Mouse (Mus musculus) adrenal gland, postnatal 4 days (tissue): ENCODE results near the gene Capn1. TPM values are rescaled to one million over a fixed set of nuclear protein-coding genes. Genes with fewer than 3 reads are reported as not detected.

Experiments used
- DNase-seq, 2 experiments: peaks; one replicate each; pipeline ENCODE4 v3.0.0; 2021 to 2022; ENCODE audit warnings: low spot score in 2 of 2, mixed read lengths in 2 of 2
- microRNA-seq: library from miRNA; unstranded; fragments of <30 nt; microRNA quantifications from one replicate; pipeline ENCODE4 v1.2.0, GENCODE M21; 2021
- total RNA-seq, 2 experiments: library from RNA; stranded (reverse); gene quantifications; 2 replicates each; pipeline ENCODE4 v1.2.3; 2021

The Capn1 gene
- total RNA-seq, 2 experiments from 2014 or later: 28.5 to 43.9 TPM

GRCm38 (mm10) chr19:5954936-5955335, 60.8 kb downstream of the Capn1 start:
- DNase-seq: no peak

GRCm38 (mm10) chr19:5954031-5954710, 61.5 kb downstream of the Capn1 start:
- DNase-seq: no peak

GRCm38 (mm10) chr19:5953201-5953770, 62.4 kb downstream of the Capn1 start:
- DNase-seq: no peak

GRCm38 (mm10) chr19:5952071-5952691, 63.5 kb downstream of the Capn1 start:
- no peak for DNase-seq

- no peak for DNase-seq
Measured at GRCm38 (mm10) chr19:5951631-5952030, 64.1 kb downstream of the Capn1 start.

- no peak for DNase-seq
Measured at GRCm38 (mm10) chr19:5950218-5950617, 65.5 kb downstream of the Capn1 start.

- DNase-seq: no peak
Measured at GRCm38 (mm10) chr19:5945891-5946290, 69.8 kb downstream of the Capn1 start.

- no peak for DNase-seq
Measured at GRCm38 (mm10) chr19:5945027-5945426, 70.7 kb downstream of the Capn1 start.

- DNase-seq: no peak
Measured at GRCm38 (mm10) chr19:5944145-5944544, 71.6 kb downstream of the Capn1 start.

- DNase-seq: no peak
Measured at GRCm38 (mm10) chr19:5943404-5943803, 72.3 kb downstream of the Capn1 start.

- DNase-seq: no peak
Measured at GRCm38 (mm10) chr19:5942581-5942980, 73.1 kb downstream of the Capn1 start.

- no peak for DNase-seq
Measured at GRCm38 (mm10) chr19:5940656-5941055, 75.0 kb downstream of the Capn1 start.

GRCm38 (mm10) chr19:5940173-5940572, 75.5 kb downstream of the Capn1 start:
- no peak for DNase-seq

GRCm38 (mm10) chr19:5939715-5940114, 76.0 kb downstream of the Capn1 start:
- DNase-seq: no peak

Small RNA genes within 50 kb of the gene (microRNA-seq; reads per million reads assigned to microRNA genes)
- 2.4 reads per million for gene Mir6988

Other genes with a start within 250 kb of the Capn1 start
- gene Scyl1, start 244.5 kb downstream of the Capn1 start, total RNA-seq: 100 to 1,000 TPM; 105 to 110 TPM
- 10 to 100 TPM; 42.4 to 45.9 TPM for gene Frmd8, start 140.6 kb downstream of the Capn1 start, total RNA-seq
- 10 to 100 TPM; 25.9 to 26.3 TPM for gene Slc25a45, start 138.1 kb downstream of the Capn1 start, total RNA-seq
- gene Tigd3, start 121.7 kb downstream of the Capn1 start, total RNA-seq: 1 to 10 TPM; 3.1 TPM
- 100 to 1,000 TPM; 158 to 169 TPM for gene Dpf2, start 102.9 kb downstream of the Capn1 start, total RNA-seq
- gene Cdc42ep2, start 91.1 kb downstream of the Capn1 start, total RNA-seq: 10 to 100 TPM; 11.4 TPM
- 10 to 100 TPM; 35.0 to 37.9 TPM for gene Pola2, start 51.7 kb downstream of the Capn1 start, total RNA-seq
- not detected for gene Slc22a20, start 29.8 kb downstream of the Capn1 start, total RNA-seq
- gene Syvn1, start 30.7 kb upstream of the Capn1 start, total RNA-seq: 10 to 100 TPM; 45.8 to 48.1 TPM
- gene Mrpl49, start 41.9 kb upstream of the Capn1 start, total RNA-seq: 10 to 100 TPM; 55.6 to 63.5 TPM
- gene Fau, start 41.9 kb upstream of the Capn1 start, total RNA-seq: 1,000 to 10,000 TPM; 1,446 to 1,549 TPM
- gene Znhit2, start 45.3 kb upstream of the Capn1 start, total RNA-seq: 10 to 100 TPM; 28.0 to 31.0 TPM
- 10 to 100 TPM; 17.0 to 25.1 TPM for gene Tm7sf2, start 52.5 kb upstream of the Capn1 start, total RNA-seq
- 10 to 100 TPM; 80.2 to 83.4 TPM for gene Vps51, start 61.3 kb upstream of the Capn1 start, total RNA-seq
- not detected for gene Tmem262, start 64.1 kb upstream of the Capn1 start, total RNA-seq
- under 1 TPM in 1 of 2 experiments, not detected in 1; 0.95 TPM for gene Gm28374, start 66.4 kb upstream of the Capn1 start, total RNA-seq
- gene Zfpl1, start 69.1 kb upstream of the Capn1 start, total RNA-seq: 10 to 100 TPM; 49.6 to 52.9 TPM
- gene Cdca5, start 69.1 kb upstream of the Capn1 start, total RNA-seq: 10 to 100 TPM; 12.4 to 13.7 TPM
- gene AC131692.1, start 78.5 kb upstream of the Capn1 start, total RNA-seq: under 1 TPM; 0.62 to 0.98 TPM
- 1 to 10 TPM in 1 of 2 experiments, under 1 TPM in 1; 0.73 to 1.1 TPM for gene Naaladl1, start 89.9 kb upstream of the Capn1 start, total RNA-seq
- gene Sac3d1, start 102.8 kb upstream of the Capn1 start, total RNA-seq: 10 to 100 TPM; 18.6 TPM
- 10 to 100 TPM; 27.1 to 27.7 TPM for gene Snx15, start 112.4 kb upstream of the Capn1 start, total RNA-seq
- gene Batf2, start 125.1 kb upstream of the Capn1 start, total RNA-seq: 1 to 10 TPM in 1 of 2 experiments, under 1 TPM in 1; 0.81 to 2.0 TPM
- gene Arl2, start 125.7 kb upstream of the Capn1 start, total RNA-seq: 10 to 100 TPM; 64.2 to 65.1 TPM
- gene Majin, start 168.5 kb upstream of the Capn1 start, total RNA-seq: 1 to 10 TPM; 2.1 to 3.5 TPM
- gene Gpha2, start 210.5 kb upstream of the Capn1 start, total RNA-seq: 10 to 100 TPM; 40.5 to 50.4 TPM
- gene Ppp2r5b, start 220.0 kb upstream of the Capn1 start, total RNA-seq: 10 to 100 TPM; 68.4 to 71.2 TPM
- 10 to 100 TPM; 40.0 to 41.1 TPM for gene Atg2a, start 225.8 kb upstream of the Capn1 start, total RNA-seq